Mouse (Mus musculus) common myeloid progenitor, adult 5-6 weeks (primary cell): ENCODE measurements around the gene Tigar. TPM values are rescaled to one million over a fixed set of nuclear protein-coding genes. Genes with fewer than 3 reads are reported as not detected.

ENCODE experiments used
- ATAC-seq: replicated peaks from 2 replicates; pipeline ENCODE4 v1.8.0; 2016; ENCODE audit warnings: low read depth, mild to moderate bottlenecking, moderate TSS enrichment, inconsistent platforms; ENCODE audit not compliant: poor library complexity, severe bottlenecking
- total RNA-seq: library from RNA; stranded (forward); fragments of 200-1000, 187-1606 nt; gene quantifications from 2 replicates; pipeline ENCODE4 v1.2.3, GENCODE M21; 2017

Tigar gene
- 4.1 and 4.8 TPM in 2 replicates for total RNA-seq

GRCm38 (mm10) chr6:127109402-127109930 is at the start of gene Tigar:
Gene Tigar (minus strand): TSS chr6:127109557.
- peak; percentile 98 for ATAC-seq

GRCm38 (mm10) chr6:127157321-127157720 is 48.0 kb upstream of the Tigar start:
- no peak for ATAC-seq

- ATAC-seq, result no peak
Observed at GRCm38 (mm10) chr6:127155468-127155867, 46.1 kb upstream of the Tigar start.

- peak; percentile 6; the same call in 1 of the 2 replicates for ATAC-seq
Observed at GRCm38 (mm10) chr6:127154708-127155268, 45.4 kb upstream of the Tigar start.

- no peak for ATAC-seq
Observed at GRCm38 (mm10) chr6:127153972-127154707, 44.8 kb upstream of the Tigar start.

- no peak for ATAC-seq
Observed at GRCm38 (mm10) chr6:127153296-127153800, 44.0 kb upstream of the Tigar start.

GRCm38 (mm10) chr6:127152106-127152951 is 43.0 kb upstream of the Tigar start, which contains the start of gene Ccnd2:
Gene Ccnd2 (minus strand): TSS chr6:127152193.
- ATAC-seq, result peak; percentile 23

GRCm38 (mm10) chr6:127151565-127152105 is 42.3 kb upstream of the Tigar start:
- peak; percentile 17 for ATAC-seq

GRCm38 (mm10) chr6:127150663-127151564 is 41.6 kb upstream of the Tigar start:
- ATAC-seq, result peak; percentile 34

GRCm38 (mm10) chr6:127149944-127150662 is 40.7 kb upstream of the Tigar start:
- no peak for ATAC-seq

GRCm38 (mm10) chr6:127149303-127149943 is 40.1 kb upstream of the Tigar start:
- ATAC-seq, result no peak

- no peak for ATAC-seq
Observed at GRCm38 (mm10) chr6:127148526-127149302, 39.4 kb upstream of the Tigar start.

- ATAC-seq, result peak; percentile 24
Observed at GRCm38 (mm10) chr6:127147665-127148064, 38.3 kb upstream of the Tigar start.

GRCm38 (mm10) chr6:127146322-127146947 is 37.1 kb upstream of the Tigar start:
- no peak for ATAC-seq

- no peak for ATAC-seq
Observed at GRCm38 (mm10) chr6:127145464-127146190, 36.3 kb upstream of the Tigar start.
